Mouse (Mus musculus) stomach, postnatal 0 days (tissue): Measurements from ENCODE around the gene Tprg. TPM values are rescaled to one million over a fixed set of nuclear protein-coding genes. Genes with fewer than 3 reads are reported as not detected.

Source experiments
- ATAC-seq: fragments of 200-750 bp; cut with Nextera tagmentation; 2 replicates; pipeline ENCODE4 v1.8.0; 2017; ENCODE audit not compliant: low FRiP score, low TSS enrichment
- DNase-seq: peaks from one replicate; pipeline ENCODE4 v3.0.0-alpha.2; 2016; ENCODE audit warnings: low spot score
- H3K27ac ChIP-seq: fragments of 300-500 bp; sonication (generic); replicated peaks from 2 replicates; pipeline ENCODE4 v1.5.1; 2014; ENCODE audit warnings: mild to moderate bottlenecking, control low read depth
- H3K27me3 ChIP-seq: fragments of 300-500 bp; sonication (generic); 2 replicates; pipeline ENCODE4 v1.6.1; 2014; ENCODE audit warnings: low read length; ENCODE audit not compliant: control insufficient read depth, insufficient read depth
- H3K36me3 ChIP-seq: fragments of 300-500 bp; sonication (generic); 2 replicates; pipeline ENCODE4 v1.6.1; 2014; ENCODE audit warnings: low read length, mixed read lengths; ENCODE audit not compliant: control insufficient read depth, insufficient read depth
- H3K4me1 ChIP-seq: fragments of 300-500 bp; sonication (generic); replicated peaks from 2 replicates; pipeline ENCODE4 v1.6.1; 2014; ENCODE audit warnings: antibody characterized with exemption; ENCODE audit not compliant: control insufficient read depth, insufficient read depth
- H3K4me2 ChIP-seq: fragments of 300-500 bp; sonication (generic); replicated peaks from 2 replicates; pipeline ENCODE4 v1.6.1; 2014; ENCODE audit warnings: low read depth, mild to moderate bottlenecking, control low read depth, moderate library complexity
- H3K4me3 ChIP-seq: fragments of 300-500 bp; sonication (generic); 2 replicates; pipeline ENCODE4 v1.5.1; 2014; ENCODE audit warnings: low read depth, low read length, control low read depth
- H3K9ac ChIP-seq: fragments of 300-500 bp; sonication (generic); 2 replicates; pipeline ENCODE4 v1.6.1; 2014; ENCODE audit warnings: mild to moderate bottlenecking, low read length, control low read depth, mixed read lengths
- H3K9me3 ChIP-seq: fragments of 300-500 bp; sonication (generic); 2 replicates; pipeline ENCODE4 v1.6.1; 2016; ENCODE audit warnings: low read length; ENCODE audit not compliant: control insufficient read depth
- CTCF ChIP-seq: IDR thresholded peaks from 2 replicates; pipeline ENCODE4 v1.5.1; 2016; ENCODE audit warnings: antibody characterized with exemption, low read depth, mild to moderate bottlenecking, moderate library complexity
- EP300 ChIP-seq: optimal IDR thresholded peaks from 2 replicates; pipeline ENCODE3; 2016; ENCODE audit warnings: antibody characterized with exemption
- WGBS: fragments of 180-500 bp; shearing (Covaris S2); extraction: QIAGEN DNeasy Blood & Tissue Kit; methylation state at CpG from one replicate; pipeline ENCODE4 v1.1.7; 2014; 5-methylcytosine and 5-hydroxymethylcytosine counted together
- polyA plus RNA-seq: library from polyadenylated mRNA; unstranded; fragments of >200 nt; fragmentation: Nextera tagmentation; extraction: Ambion mirVana; gene quantifications from 2 replicates; pipeline ENCODE4 v1.2.1, GENCODE M21; 2015

The Tprg gene
- polyA plus RNA-seq = 41.0 and 43.6 TPM in 2 replicates

- no peaks in the 10 kb centered on the region for H3K9me3 ChIP-seq
- no peaks in the 10 kb centered on the region for H3K4me1 ChIP-seq
- ATAC-seq (peak; percentile 55; the same call in 1 of the 2 replicates), DNase-seq (no peak)
- no peak within 1 kb of the TSS for H3K9ac ChIP-seq
- H3K4me3 ChIP-seq = no peak within 1 kb of the TSS
- no peaks in the 10 kb centered on the region for H3K36me3 ChIP-seq
- H3K27ac ChIP-seq = 0 out of 2 replicates have a peak within 1 kb of the TSS, but pooled peaks have one; percentile 35
- no peak within 1 kb of the TSS for H3K4me2 ChIP-seq
- H3K27me3 ChIP-seq = no peaks in the 10 kb centered on the region
- TF ChIP-seq CTCF (no peak), EP300 (no peak)
- WGBS = 72% methylated on average over 5 of the region's 5 CpGs
Observed at GRCm38 (mm10) chr16:25286517-25286916, at the start of gene Tprg. TSS of gene Tprg (plus strand) at chr16:25286817.

- Histone ChIP-seq H3K27me3 (no peaks in the 10 kb centered on the region), H3K36me3 (no peaks in the 10 kb centered on the region), H3K9ac (no peak overlapping the region), H3K27ac (no peak overlapping the region), H3K4me2 (no peak overlapping the region), H3K9me3 (no peaks in the 10 kb centered on the region), H3K4me1 (no peaks in the 10 kb centered on the region), H3K4me3 (no peak overlapping the region)
- ATAC-seq = no peak
- DNase-seq = no peak
- 54% methylated on average over 11 of the region's 11 CpGs for WGBS
- TF ChIP-seq CTCF (no peak), EP300 (no peak)
Observed at GRCm38 (mm10) chr16:25238274-25239050, 48.2 kb upstream of the Tprg start.

GRCm38 (mm10) chr16:25248889-25249288 lies 37.7 kb upstream of the Tprg start:
- no peak overlapping the region for H3K4me3 ChIP-seq
- no peaks in the 10 kb centered on the region for H3K9me3 ChIP-seq
- WGBS = 68% methylated on average over 6 of the region's 6 CpGs
- H3K27me3 ChIP-seq = no peaks in the 10 kb centered on the region
- no peak overlapping the region for H3K27ac ChIP-seq
- H3K4me1 ChIP-seq = no peaks in the 10 kb centered on the region
- TF ChIP-seq EP300 (no peak), CTCF (no peak)
- no peak for DNase-seq
- no peak overlapping the region for H3K9ac ChIP-seq
- no peak overlapping the region for H3K4me2 ChIP-seq
- ATAC-seq = no peak
- no peaks in the 10 kb centered on the region for H3K36me3 ChIP-seq

- ATAC-seq (no peak), DNase-seq (no peak)
- no peak overlapping the region for H3K27ac ChIP-seq
- WGBS = 87% methylated on average over 6 of the region's 6 CpGs
- no peaks in the 10 kb centered on the region for H3K9me3 ChIP-seq
- no peaks in the 10 kb centered on the region for H3K27me3 ChIP-seq
- H3K9ac ChIP-seq = no peak overlapping the region
- no peak for TF ChIP-seq CTCF
- H3K36me3 ChIP-seq = no peaks in the 10 kb centered on the region
- H3K4me3 ChIP-seq = no peak overlapping the region
- no peak overlapping the region for H3K4me2 ChIP-seq
- no peaks in the 10 kb centered on the region for H3K4me1 ChIP-seq
Observed at GRCm38 (mm10) chr16:25250129-25250749, 36.4 kb upstream of the Tprg start.

- Histone ChIP-seq H3K9me3 (no peaks in the 10 kb centered on the region), H3K27me3 (no peaks in the 10 kb centered on the region), H3K9ac (no peak overlapping the region), H3K4me2 (no peak overlapping the region), H3K4me1 (no peaks in the 10 kb centered on the region), H3K27ac (no peak overlapping the region), H3K36me3 (no peaks in the 10 kb centered on the region), H3K4me3 (no peak overlapping the region)
- 73% methylated on average over 9 of the region's 9 CpGs for WGBS
- DNase-seq (no peak), ATAC-seq (no peak)
- no peak for TF ChIP-seq EP300
- no peak for TF ChIP-seq CTCF
Observed at GRCm38 (mm10) chr16:25251080-25251479, 35.5 kb upstream of the Tprg start.

- H3K4me3 ChIP-seq = no peak overlapping the region
- H3K4me1 ChIP-seq = no peaks in the 10 kb centered on the region
- no peaks in the 10 kb centered on the region for H3K36me3 ChIP-seq
- H3K4me2 ChIP-seq = no peak overlapping the region
- no peak for TF ChIP-seq EP300
- no peak for TF ChIP-seq CTCF
- no peaks in the 10 kb centered on the region for H3K9me3 ChIP-seq
- ATAC-seq (no peak), DNase-seq (no peak)
- 74% methylated on average over 6 of the region's 6 CpGs for WGBS
- H3K9ac ChIP-seq = no peak overlapping the region
- no peaks in the 10 kb centered on the region for H3K27me3 ChIP-seq
- H3K27ac ChIP-seq = no peak overlapping the region
Observed at GRCm38 (mm10) chr16:25254646-25255045, 32.0 kb upstream of the Tprg start.
